Mouse (Mus musculus) MEL (cell line): ENCODE data around the gene Slc25a33.
A peak's percentile ranks its signal among the peaks of the same experiment; 100 is the strongest.

Source experiments
- CTCF ChIP-seq, 3 experiments: IDR thresholded peaks in 2 of 3; conservative IDR thresholded peaks in 1 of 3; 2 replicates each; pipeline ENCODE4 v1.5.1; 2011 to 2012; ENCODE audit warnings: low read length in 3 of 3, low read depth in 2 of 3, mild to moderate bottlenecking in 2 of 3, improper control_type of control experiment in 1 of 3, inconsistent platforms in 1 of 3, mixed read lengths in 1 of 3, moderate library complexity in 1 of 3; ENCODE audit not compliant: control insufficient read depth in 1 of 3, insufficient read depth in 1 of 3, poor library complexity in 1 of 3, severe bottlenecking in 1 of 3
- ELF1 ChIP-seq: IDR thresholded peaks from 2 replicates; pipeline ENCODE4 v1.6.1; 2014; ENCODE audit warnings: low read depth, mild to moderate bottlenecking, inconsistent platforms, low read length, improper control_type of control experiment, moderate library complexity
- EP300 ChIP-seq, 2 experiments: IDR thresholded peaks; 2 replicates each; pipeline ENCODE4 v1.6.1; 2011; ENCODE audit warnings: improper control_type of control experiment in 2 of 2, low read length in 2 of 2, low read depth in 1 of 2, mild to moderate bottlenecking in 1 of 2
- GABPA ChIP-seq: IDR thresholded peaks from 2 replicates; pipeline ENCODE4 v1.6.1; 2012; ENCODE audit warnings: low read depth, mild to moderate bottlenecking, inconsistent platforms, low read length, improper control_type of control experiment, moderate library complexity
- GATA1 ChIP-seq: IDR thresholded peaks from 2 replicates; pipeline ENCODE4 v1.6.1; 2011; ENCODE audit warnings: low read depth, low read length, improper control_type of control experiment
- JUND ChIP-seq: IDR thresholded peaks from 2 replicates; pipeline ENCODE4 v1.6.1; 2011; ENCODE audit warnings: low read depth, mild to moderate bottlenecking, improper control_type of control experiment, low read length
- KAT2A ChIP-seq: conservative IDR thresholded peaks from 2 replicates; pipeline ENCODE4 v1.6.1; 2012; ENCODE audit warnings: low read depth, low read length, improper control_type of control experiment, inconsistent platforms
- MEF2A ChIP-seq: IDR thresholded peaks from 2 replicates; pipeline ENCODE4 v1.6.1; 2014; ENCODE audit warnings: low read depth, mild to moderate bottlenecking, inconsistent platforms, low read length, improper control_type of control experiment; ENCODE audit not compliant: poor library complexity, insufficient replicate concordance, severe bottlenecking; ENCODE audit errors: extremely low read depth
- POLR2A ChIP-seq, 2 experiments: IDR thresholded peaks; 2 replicates each; pipeline ENCODE4 v1.6.1; 2011 to 2012; ENCODE audit warnings: low read length in 2 of 2, mild to moderate bottlenecking in 2 of 2, control low read depth in 1 of 2, improper control_type of control experiment in 1 of 2, low read depth in 1 of 2, moderate library complexity in 1 of 2; ENCODE audit not compliant: control insufficient read depth in 1 of 2, insufficient read depth in 1 of 2, poor library complexity in 1 of 2
- POLR2AphosphoS2 ChIP-seq: IDR thresholded peaks from 2 replicates; pipeline ENCODE4 v1.6.1; 2011; ENCODE audit warnings: low read length, improper control_type of control experiment
- RCOR1 ChIP-seq: IDR thresholded peaks from 2 replicates; pipeline ENCODE4 v1.6.1; 2012; ENCODE audit warnings: low read depth, mild to moderate bottlenecking, inconsistent platforms, low read length, improper control_type of control experiment
- SMC3 ChIP-seq: IDR thresholded peaks from 2 replicates; pipeline ENCODE4 v1.6.1; 2011; ENCODE audit warnings: low read depth, low read length, improper control_type of control experiment
- TAL1 ChIP-seq: IDR thresholded peaks from 2 replicates; pipeline ENCODE4 v1.6.1; 2012; ENCODE audit warnings: mild to moderate bottlenecking, inconsistent platforms, low read length, moderate library complexity, mixed read lengths
- TBP ChIP-seq: IDR thresholded peaks from 2 replicates; pipeline ENCODE4 v1.8.0; 2011; ENCODE audit warnings: low read depth, low read length, improper control_type of control experiment

GRCm38 (mm10) chr4:149737383-149738324, 36.4 kb downstream of the Slc25a33 start, which contains the start of gene Tmem201:
- peak; percentile 22; the same call in 1 of the 2 replicates for TF ChIP-seq TBP
- peak; percentile 57 to 87 (median 84); a peak in 5 of 6 replicates for TF ChIP-seq CTCF (IDR thresholded peaks at IDR 0.05 in 2 of 3, conservative IDR thresholded peaks at IDR 0.05 in 1 of 3; ENCODE audit: control insufficient read depth in 1 of 3, insufficient read depth in 1 of 3, low read depth in 2 of 3, low read length in 3 of 3, poor library complexity in 1 of 3, severe bottlenecking in 1 of 3)
- TF ChIP-seq POLR2A (IDR thresholded peaks at IDR 0.05; ENCODE audit: control insufficient read depth in 1 of 2, insufficient read depth in 1 of 2, low read depth in 1 of 2, low read length in 2 of 2, poor library complexity in 1 of 2), result peak; percentile 79 to 89
- TF ChIP-seq TAL1, result no peak
- TF ChIP-seq RCOR1, result no peak
- no peak for TF ChIP-seq JUND
- no peak for TF ChIP-seq EP300 (IDR thresholded peaks at IDR 0.05; ENCODE audit: low read depth in 1 of 2, low read length in 2 of 2)
- TF ChIP-seq POLR2AphosphoS2, result peak; percentile 53; the same call in 1 of the 2 replicates
- no peak for TF ChIP-seq KAT2A
- TF ChIP-seq MEF2A, result no peak
- TF ChIP-seq SMC3, result peak; percentile 38
- TF ChIP-seq ELF1, result peak; percentile 67
- no peak for TF ChIP-seq GATA1
- TF ChIP-seq GABPA, result no peak
